Mouse (Mus musculus): Measurements from ENCODE around the gene Pla2g12a.

Gene Pla2g12a

DNA sequence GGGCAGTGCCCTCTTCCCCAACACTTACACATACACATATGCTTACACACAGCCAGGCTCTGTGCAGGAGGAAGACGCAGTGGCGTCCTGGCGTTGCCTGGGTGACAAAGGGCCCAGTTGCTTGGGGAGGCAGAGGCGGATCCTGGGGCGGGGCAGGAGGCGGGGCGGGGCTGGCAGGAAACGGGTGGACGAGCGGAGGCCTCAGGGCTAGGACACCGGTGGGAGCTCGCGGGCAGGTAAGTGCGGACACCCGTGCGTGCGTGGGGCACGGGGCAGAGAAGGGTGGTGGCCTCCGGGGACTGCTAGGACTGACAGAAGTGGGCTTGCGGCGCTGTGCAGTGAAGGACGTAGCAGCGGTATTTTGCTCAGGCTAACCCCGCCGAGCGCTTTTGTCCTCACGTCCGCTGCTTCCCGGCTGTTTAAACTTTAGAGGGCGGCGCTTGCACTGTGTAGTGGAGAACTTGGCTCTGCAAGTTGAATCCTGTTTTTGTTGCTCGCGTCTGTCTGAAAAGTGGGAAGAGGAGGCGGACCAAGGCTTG lies 22.9 kb downstream of the Pla2g12a start, which contains the start of gene Casp6:
TSS of gene Casp6 (plus strand) at position 155 of the 539 bp plus-strand sequence.
- DNase-seq, result peak; percentile 88

DNA sequence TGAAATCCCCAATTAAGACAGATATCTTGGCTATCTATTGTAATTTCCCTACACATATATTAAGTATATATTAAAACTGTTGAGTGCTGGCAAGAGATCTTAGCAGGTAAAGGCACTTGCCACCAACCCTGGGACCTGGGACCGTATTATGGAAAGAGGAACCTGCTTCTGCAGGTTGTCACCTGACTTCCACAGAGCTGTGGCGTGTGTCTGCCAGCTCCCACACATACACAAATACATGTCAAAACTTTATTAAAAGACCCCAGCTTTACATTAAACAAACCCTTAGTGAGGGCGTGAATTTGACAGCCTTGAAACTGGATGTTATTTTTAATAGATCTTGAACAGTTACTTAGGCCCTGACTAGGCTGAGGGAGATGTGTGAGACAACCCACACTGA lies 25.0 kb downstream of the Pla2g12a start:
- DNase-seq, result no peak

GRCm38 (mm10) chr3:129903866-129904265 lies 25.5 kb downstream of the Pla2g12a start:
- peak; percentile 19 for DNase-seq

- DNase-seq, result peak; percentile 16
These were observed 26.2 kb downstream of the Pla2g12a start for GRCm38 (mm10) chr3:129904381-129905132.

DNA sequence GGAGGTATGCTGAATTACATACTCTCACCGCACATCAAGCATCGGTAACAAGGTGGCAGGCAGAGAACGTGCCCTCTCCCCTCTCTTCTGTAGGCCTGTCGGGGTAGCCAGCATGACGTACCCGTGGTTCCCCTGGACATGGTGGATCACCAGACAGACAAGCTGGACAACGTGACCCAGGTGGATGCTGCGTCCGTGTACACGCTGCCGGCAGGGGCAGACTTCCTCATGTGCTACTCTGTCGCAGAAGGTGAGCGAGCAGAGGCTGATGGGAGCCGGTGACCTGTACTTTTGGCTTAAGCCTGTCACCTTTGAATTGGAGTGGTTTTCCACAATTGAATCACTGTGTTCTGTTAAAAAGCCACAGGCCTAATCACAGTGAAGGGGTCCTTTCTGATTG lies 33.6 kb downstream of the Pla2g12a start:
- no peak for DNase-seq

DNA sequence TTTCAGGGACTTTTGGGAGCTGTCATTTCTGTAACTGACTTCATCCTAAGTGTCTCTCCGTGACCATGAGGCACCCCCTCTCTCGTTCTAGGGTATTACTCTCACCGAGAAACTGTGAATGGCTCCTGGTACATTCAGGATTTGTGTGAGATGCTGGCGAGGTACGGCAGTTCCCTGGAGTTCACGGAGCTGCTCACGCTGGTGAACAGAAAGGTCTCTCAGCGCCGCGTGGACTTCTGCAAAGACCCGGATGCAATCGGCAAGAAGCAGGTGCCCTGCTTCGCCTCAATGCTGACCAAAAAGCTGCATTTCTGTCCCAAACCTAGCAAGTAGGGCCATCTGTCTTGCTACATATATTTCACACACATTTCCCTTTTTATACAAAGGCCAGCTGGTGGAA lies 34.8 kb downstream of the Pla2g12a start:
- DNase-seq, result no peak

DNA sequence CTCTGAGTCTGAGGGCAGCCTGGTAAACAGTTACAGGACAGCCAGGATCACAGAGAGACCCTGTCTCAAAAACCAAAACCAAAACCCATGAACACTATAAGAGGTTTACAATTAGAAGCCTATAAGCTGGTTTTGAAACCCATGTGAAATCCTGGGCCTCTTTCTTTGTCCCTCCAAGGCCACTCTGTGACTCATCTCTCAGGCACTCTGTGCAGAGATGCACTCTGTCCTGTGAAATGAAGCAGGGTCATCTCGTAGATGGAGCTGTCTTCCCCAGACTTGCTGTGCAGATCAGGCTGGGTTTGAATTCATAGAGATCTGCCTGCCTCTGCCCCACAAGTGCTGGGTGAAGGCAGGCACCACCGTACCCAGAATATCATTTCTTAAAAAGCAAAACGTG lies 39.0 kb downstream of the Pla2g12a start:
- no peak for DNase-seq

DNA sequence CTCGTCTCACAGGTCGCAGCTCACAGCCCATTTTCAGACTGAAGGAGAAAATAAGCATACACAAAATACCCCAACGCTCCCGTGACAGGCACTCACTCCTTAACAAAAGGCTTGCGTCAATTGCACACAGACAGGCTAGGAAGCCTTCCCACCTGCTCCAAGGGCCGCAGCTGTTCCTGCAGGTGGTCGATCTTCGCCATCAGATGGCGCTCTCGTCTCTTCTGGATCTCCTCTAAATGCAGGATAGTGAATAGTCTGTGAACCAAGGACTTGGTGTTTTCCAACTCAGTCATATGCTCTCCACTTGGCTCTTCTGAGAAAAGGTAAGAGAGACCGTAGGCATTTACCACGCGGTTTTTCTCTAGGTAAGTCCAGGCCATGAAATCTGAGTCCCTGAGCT lies 40.0 kb downstream of the Pla2g12a start:
- DNase-seq, result peak; percentile 75

GRCm38 (mm10) chr3:129923581-129923980 lies 45.2 kb downstream of the Pla2g12a start:
- DNase-seq, result no peak

DNA sequence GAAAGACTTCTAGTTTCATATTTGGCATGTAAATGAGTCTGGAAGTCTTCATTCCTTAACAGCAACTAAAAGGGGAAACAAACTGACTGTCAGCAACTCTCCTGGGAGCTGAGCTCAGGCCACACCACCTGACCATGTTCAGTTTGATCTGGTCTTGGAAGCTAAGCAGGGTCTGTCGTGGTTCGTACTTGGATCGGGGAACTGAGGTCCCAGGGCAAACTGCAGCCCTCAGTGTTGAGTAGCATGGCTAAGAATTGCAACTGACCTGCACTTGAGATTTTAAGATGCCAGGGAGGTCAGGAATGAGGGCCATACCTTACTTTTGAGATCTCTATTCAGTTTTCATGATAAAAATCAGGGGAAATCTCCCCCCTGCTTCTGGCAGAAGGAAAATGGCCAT lies 47.5 kb downstream of the Pla2g12a start:
- DNase-seq, result no peak

DNA sequence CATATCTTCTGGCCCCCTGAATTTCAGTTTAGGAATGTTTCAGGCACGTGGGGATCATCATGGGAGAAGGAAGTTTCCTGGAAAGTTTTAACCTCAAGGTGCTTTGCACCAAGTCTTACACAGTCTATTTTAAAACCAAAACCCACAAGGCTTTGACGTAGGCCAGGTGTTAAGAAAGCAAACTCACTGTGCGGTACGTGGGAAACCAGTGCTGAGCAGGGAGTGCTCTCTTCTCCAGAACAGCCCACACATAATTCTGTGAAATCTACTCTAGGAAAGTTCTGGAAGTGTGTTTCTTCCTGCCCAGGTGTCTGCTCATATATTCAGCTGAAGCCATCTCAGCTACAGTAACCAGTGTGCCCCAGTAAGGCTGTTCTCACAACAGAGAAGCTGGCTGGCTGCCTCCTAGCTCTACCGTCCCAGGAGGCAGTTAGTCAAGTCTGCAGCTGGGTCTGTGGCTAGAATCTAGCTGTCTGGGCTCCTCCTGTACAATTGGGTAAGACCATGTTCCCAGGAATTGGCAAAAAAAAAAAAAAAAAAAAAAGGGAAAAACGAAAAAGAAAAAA lies 51.9 kb downstream of the Pla2g12a start:
- DNase-seq, result peak; percentile 9

DNA sequence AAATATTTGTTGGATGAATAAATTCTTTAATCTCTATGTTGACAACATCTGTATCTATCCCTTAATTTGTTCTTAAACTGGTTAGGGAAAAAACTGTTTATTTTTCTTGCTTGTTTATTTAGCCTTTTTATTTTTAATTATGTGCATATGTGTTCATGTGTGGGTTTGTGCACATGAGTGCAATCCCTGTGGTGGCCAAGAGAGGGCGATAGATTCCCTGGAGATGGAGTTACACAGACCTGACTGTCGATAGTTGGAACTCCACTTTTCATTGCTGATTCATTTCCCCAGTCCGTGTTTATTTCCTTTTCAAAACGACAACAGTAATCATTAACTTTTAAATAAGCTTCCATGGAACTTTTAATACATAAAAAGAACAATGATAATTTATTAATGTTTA lies 54.0 kb downstream of the Pla2g12a start:
- DNase-seq, result peak; percentile 38

GRCm38 (mm10) chr3:129936561-129936960 lies 58.2 kb downstream of the Pla2g12a start:
- no peak for DNase-seq

- no peak for DNase-seq
These were observed 59.4 kb downstream of the Pla2g12a start for GRCm38 (mm10) chr3:129937848-129938247.

DNA sequence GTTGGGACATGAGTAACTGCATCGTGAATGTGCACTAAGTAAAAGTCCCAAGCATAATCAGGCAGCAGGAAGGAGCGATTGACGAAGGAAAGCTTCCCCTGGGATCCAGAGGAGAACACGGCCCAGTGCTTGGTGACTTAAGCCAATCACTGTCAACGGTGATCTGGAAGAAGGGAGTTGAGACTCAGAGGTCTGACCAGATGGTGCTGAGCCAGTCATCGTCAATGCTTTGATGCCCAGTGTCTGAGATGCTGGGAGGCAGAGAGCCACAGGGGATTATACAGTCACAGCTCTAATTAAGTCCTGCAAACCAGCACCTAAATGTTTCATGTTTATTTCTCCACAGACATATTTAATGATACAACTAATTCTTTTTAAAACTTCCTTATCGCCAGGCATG lies 60.7 kb downstream of the Pla2g12a start:
- no peak for DNase-seq

DNA sequence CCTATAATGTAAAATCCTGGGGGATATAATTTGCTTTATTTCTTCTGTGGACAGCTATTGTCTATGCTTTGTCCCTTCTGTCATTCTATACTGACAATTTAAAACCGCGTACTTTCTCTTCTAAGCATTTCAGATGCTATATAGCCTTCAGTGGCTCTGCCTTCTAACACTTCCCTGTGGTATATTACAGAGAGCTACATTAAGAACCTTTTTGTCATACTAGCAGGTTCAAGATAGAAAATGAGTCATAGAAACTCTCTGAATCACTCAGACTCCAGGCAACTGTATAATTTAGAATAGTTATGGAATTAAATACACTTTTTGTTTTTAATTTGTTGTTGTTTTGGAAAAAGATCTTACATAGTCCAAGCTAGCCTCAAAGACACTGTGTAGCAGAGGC lies 62.4 kb downstream of the Pla2g12a start:
- no peak for DNase-seq

- no peak for DNase-seq
These were observed 62.9 kb downstream of the Pla2g12a start for GRCm38 (mm10) chr3:129941291-129941690.

GRCm38 (mm10) chr3:129943813-129944212 lies 65.4 kb downstream of the Pla2g12a start:
- no peak for DNase-seq
